Mouse (Mus musculus): ENCODE measurements at regions not wholly inside any gene's neighbourhood (a gene's known extent, or its start where the extent isn't known, plus 50 kb on each side); places are given as distances from the start of the nearest gene placed in this dataset.

GRCm38 (mm10) chr15:61927385-61928120 is 1004.7 kb upstream of the A1bg start:
- no peak for DNase-seq (ENCODE audit: low read depth, low spot score)

- DNase-seq (ENCODE audit: low read depth, low spot score): no peak
Measured at GRCm38 (mm10) chr15:61920041-61920440, 997.2 kb upstream of the A1bg start.

GRCm38 (mm10) chr15:61913546-61914160 is 990.8 kb upstream of the A1bg start:
- no peak for DNase-seq (ENCODE audit: low read depth, low spot score)

GRCm38 (mm10) chr15:61905165-61905845 is 982.5 kb upstream of the A1bg start:
- DNase-seq (ENCODE audit: low read depth, low spot score): no peak

- DNase-seq (ENCODE audit: low read depth, low spot score): no peak
Measured at GRCm38 (mm10) chr15:61899809-61900208, 977.0 kb upstream of the A1bg start.

GRCm38 (mm10) chr15:61897566-61897965 is 974.8 kb upstream of the A1bg start:
- no peak for DNase-seq (ENCODE audit: low read depth, low spot score)

- DNase-seq (ENCODE audit: low read depth, low spot score): no peak
Measured at GRCm38 (mm10) chr15:61890330-61890729, 967.5 kb upstream of the A1bg start.

GRCm38 (mm10) chr15:61888569-61889326 is 965.9 kb upstream of the A1bg start:
- DNase-seq (ENCODE audit: low read depth, low spot score): no peak

GRCm38 (mm10) chr15:61879408-61879807 is 956.6 kb upstream of the A1bg start:
- no peak for DNase-seq (ENCODE audit: low read depth, low spot score)

- DNase-seq (ENCODE audit: low read depth, low spot score): no peak
Measured at GRCm38 (mm10) chr15:61873047-61873446, 950.2 kb upstream of the A1bg start.

GRCm38 (mm10) chr15:61860759-61861158 is 937.9 kb upstream of the A1bg start:
- DNase-seq (ENCODE audit: low read depth, low spot score): no peak

- no peak for DNase-seq (ENCODE audit: low read depth, low spot score)
Measured at GRCm38 (mm10) chr15:61855880-61856279, 933.1 kb upstream of the A1bg start.

- DNase-seq (ENCODE audit: low read depth, low spot score): no peak
Measured at GRCm38 (mm10) chr15:61812671-61813070, 889.9 kb upstream of the A1bg start.

- no peak for DNase-seq (ENCODE audit: low read depth, low spot score)
Measured at GRCm38 (mm10) chr15:61805379-61805778, 882.6 kb upstream of the A1bg start.

GRCm38 (mm10) chr15:61800155-61800554 is 877.3 kb upstream of the A1bg start:
- DNase-seq (ENCODE audit: low read depth, low spot score): no peak

- DNase-seq (ENCODE audit: low read depth, low spot score): no peak
Measured at GRCm38 (mm10) chr15:61797827-61798226, 875.0 kb upstream of the A1bg start.

GRCm38 (mm10) chr15:61794506-61794905 is 871.7 kb upstream of the A1bg start:
- no peak for DNase-seq (ENCODE audit: low read depth, low spot score)

- no peak for DNase-seq (ENCODE audit: low read depth, low spot score)
Measured at GRCm38 (mm10) chr15:61789847-61790562, 867.2 kb upstream of the A1bg start.

- DNase-seq (ENCODE audit: low read depth, low spot score): no peak
Measured at GRCm38 (mm10) chr15:61787046-61787445, 864.2 kb upstream of the A1bg start.

- DNase-seq (ENCODE audit: low read depth, low spot score): no peak
Measured at GRCm38 (mm10) chr15:61781531-61781930, 858.7 kb upstream of the A1bg start.

GRCm38 (mm10) chr15:61772996-61773395 is 850.2 kb upstream of the A1bg start:
- DNase-seq (ENCODE audit: low read depth, low spot score): no peak

Data from CD4-positive, CD25-positive, alpha-beta regulatory T cell, adult 2 months (primary cell).